Mouse (Mus musculus) midbrain, embryonic 12.5 days (tissue): ENCODE results near the gene Tmem164. TPM values are rescaled to one million over a fixed set of nuclear protein-coding genes. Genes with fewer than 3 reads are reported as not detected.
A peak's percentile ranks its signal among the peaks of the same experiment; 100 is the strongest.

Source experiments
- microRNA counts: library from miRNA; unstranded; fragments of <30 nt; microRNA quantifications from one replicate; lab custom pipeline; 2017
- microRNA-seq: library from miRNA; unstranded; fragments of <30 nt; microRNA quantifications from one replicate; pipeline ENCODE4, GENCODE M21; 2017
- polyA plus RNA-seq: library from polyadenylated mRNA; unstranded; fragments of >200 nt; fragmentation: Nextera tagmentation; extraction: Ambion mirVana; gene quantifications from 2 replicates; pipeline ENCODE4 v1.2.1, GENCODE M21; 2016

Gene Tmem164
- polyA plus RNA-seq, 1 experiment from 2014 or later: 47.3 TPM

MicroRNAs encoded within 50 kb of the gene (microRNA counts, 519-probe panel; counts per million panel counts)
- 6,019 counts per million, percentile 63 among the panel's probes with 10 or more counts for microRNA mmu-miR-652 (lab: Ali Mortazavi, UCI)

Small RNAs within 50 kb of the gene (microRNA-seq; reads per million reads assigned to microRNA genes)
- 6,062 reads per million, percentile 92 among the genes with 10 or more reads in this experiment for gene Mir652
